In genomic region chr7:101895695-101896094, GRCm38 (mm10) we compare ENCODE assay signal across 8 mouse cellular contexts. TPM values are rescaled to one million over a fixed set of nuclear protein-coding genes. Genes with fewer than 3 reads are reported as not detected.
DNase-seq lines count a peak whose midpoint lies in the region; ATAC-seq and TF ChIP-seq lines count a peak whose summit lies in the region.

No protein-coding gene starts in this region.

- H3K4me1 ChIP-seq in heart, embryonic 10.5 days: 0 out of 2 replicates have a peak, but pooled peaks cover 4% of the 10 kb centered on the region
- peaks cover 8 to 37% of the 10 kb centered on the region in 2 experiments for H3K4me1 ChIP-seq in CH12.LX (ENCODE audit: control insufficient read depth in 1 of 2, insufficient read depth in 2 of 2)
- H3K4me1 ChIP-seq in forebrain, embryonic 13.5 days: peaks cover 11% of the 10 kb centered on the region
- peaks cover 20% of the 10 kb centered on the region for H3K4me1 ChIP-seq in liver, embryonic 13.5 days (replicated peaks)

- dilution Hi-C loops in CH12.LX (cut with MboI; ENCODE audit: extremely low pct_ligation_motif_present, extremely low pct_unique_long_range_greater_than_20kb, low sequenced_read_pairs): no loop called here

- DNase-seq in heart, embryonic 10.5 days (ENCODE audit: low spot score): no peak
- DNase-seq in heart, postnatal 10 days: no peak
- DNase-seq in CH12.LX (ENCODE audit: extremely low read depth): no peak
- DNase-seq in liver, embryonic 13.5 days: no peak
- DNase-seq in right cerebral cortex, postnatal 4 days: no peak
- DNase-seq in embryo, embryonic 9.5 days (ENCODE audit: extremely low spot score): no peak
- DNase-seq in left cerebral cortex, adult 8-10 months (ENCODE audit: low spot score in 2 of 2): no peak

- no peaks in the 10 kb centered on the region for H3K9me3 ChIP-seq in heart, embryonic 10.5 days
- no peaks in the 10 kb centered on the region for H3K9me3 ChIP-seq in CH12.LX (replicated peaks; ENCODE audit: low read length)
- H3K9me3 ChIP-seq in forebrain, embryonic 13.5 days (replicated peaks): no peaks in the 10 kb centered on the region
- no peaks in the 10 kb centered on the region for H3K9me3 ChIP-seq in liver, embryonic 13.5 days (replicated peaks)

- TF ChIP-seq POLR2A in CH12.LX (IDR thresholded peaks at IDR 0.05; ENCODE audit: low read depth, low read length): no peak

- H3K9ac ChIP-seq in CH12.LX (ENCODE audit: insufficient read depth, low read depth): peak overlapping the region; percentile 68; the same call in 1 of the 2 replicates
- peak overlapping the region; percentile 58 for H3K9ac ChIP-seq in forebrain, embryonic 13.5 days
- peak overlapping the region; percentile 66 for H3K9ac ChIP-seq in liver, embryonic 13.5 days

- peaks cover 13% of the 10 kb centered on the region for H3K36me3 ChIP-seq in heart, embryonic 10.5 days
- H3K36me3 ChIP-seq in CH12.LX (replicated peaks in 1 of 2; ENCODE audit: control insufficient read depth in 1 of 2, insufficient read depth in 1 of 2, low read length in 1 of 2): peaks cover 6 to 26% of the 10 kb centered on the region in 2 experiments
- H3K36me3 ChIP-seq in forebrain, embryonic 13.5 days (ENCODE audit: poor library complexity, severe bottlenecking): peaks cover 19% of the 10 kb centered on the region
- H3K36me3 ChIP-seq in liver, embryonic 13.5 days: peaks cover 22% of the 10 kb centered on the region

- peak overlapping the region; percentile 66 for H3K4me3 ChIP-seq in heart, embryonic 10.5 days
- H3K4me3 ChIP-seq in CH12.LX (replicated peaks in 1 of 3; ENCODE audit: low read depth in 2 of 3, low read length in 2 of 3, poor library complexity in 1 of 3): peak overlapping the region; percentile 59 to 84 (median 62)
- H3K4me3 ChIP-seq in forebrain, embryonic 13.5 days: peak overlapping the region; percentile 47
- peak overlapping the region; percentile 67 for H3K4me3 ChIP-seq in liver, embryonic 13.5 days (replicated peaks)

- peak overlapping the region; percentile 90 for H3K27ac ChIP-seq in heart, embryonic 10.5 days
- no peak overlapping the region for H3K27ac ChIP-seq in CH12.LX (ENCODE audit: insufficient read depth, low read depth)
- peak overlapping the region; percentile 85 for H3K27ac ChIP-seq in forebrain, embryonic 13.5 days
- H3K27ac ChIP-seq in liver, embryonic 13.5 days: peak overlapping the region; percentile 61

- H3K4me2 ChIP-seq in CH12.LX (ENCODE audit: insufficient read depth, low read depth, poor library complexity, severe bottlenecking): peak overlapping the region; percentile 16; the same call in 1 of the 2 replicates
- peak overlapping the region; percentile 58 for H3K4me2 ChIP-seq in forebrain, embryonic 13.5 days
- H3K4me2 ChIP-seq in liver, embryonic 13.5 days: peak overlapping the region; percentile 83

- TF ChIP-seq RAD21 in CH12.LX (IDR thresholded peaks at IDR 0.05; ENCODE audit: low read depth, low read length): no peak

- no peak for TF ChIP-seq EP300 in CH12.LX (IDR thresholded peaks at IDR 0.05; ENCODE audit: low read length)

- no peaks in the 10 kb centered on the region for H3K79me2 ChIP-seq in CH12.LX (replicated peaks; ENCODE audit: control insufficient read depth, extremely low read depth, insufficient read depth, poor library complexity, severe bottlenecking)

- in situ Hi-C loops in CH12.LX (cut with MboI; ENCODE audit: low pct_ligation_motif_present, low pct_unique_long_range_greater_than_20kb, low sequenced_read_pairs): no loop called here

- no peak for TF ChIP-seq CTCF in CH12.LX (conservative IDR thresholded peaks at IDR 0.05 in 1 of 2, IDR thresholded peaks at IDR 0.05 in 1 of 2; ENCODE audit: low read depth in 2 of 2, low read length in 2 of 2)

- 38% methylated on average over 9 of the region's 9 CpGs for WGBS in heart, embryonic 10.5 days
- 33% methylated on average over 9 of the region's 9 CpGs for WGBS in forebrain, embryonic 13.5 days
- WGBS in liver, embryonic 13.5 days (ENCODE audit: insufficient replicate concordance): 39% methylated on average over 9 of the region's 9 CpGs

- intact Hi-C loops in heart, postnatal 10 days (cut with DNase I): loop anchor here (2.0 to 5.0 kb wide), 2 partner anchors 57 to 218 kb away; partner anchors contain the start of gene Inppl1

- H3K27me3 ChIP-seq in heart, embryonic 10.5 days (ENCODE audit: insufficient read depth, poor library complexity, severe bottlenecking): no peaks in the 10 kb centered on the region
- H3K27me3 ChIP-seq in CH12.LX (replicated peaks): no peaks in the 10 kb centered on the region
- peaks cover 4% of the 10 kb centered on the region; the same call in 1 of the 2 replicates for H3K27me3 ChIP-seq in forebrain, embryonic 13.5 days
- no peaks in the 10 kb centered on the region for H3K27me3 ChIP-seq in liver, embryonic 13.5 days

- no peak; the same call in 1 of the 2 replicates for ATAC-seq in forebrain, embryonic 13.5 days
- 0 out of 2 replicates have a peak, but pooled peaks have one; percentile 0 for ATAC-seq in liver, embryonic 13.5 days (ENCODE audit: low read depth)

TF ChIP-seq in CH12.LX, 34 proteins besides CTCF, POLR2A, EP300 and RAD21:
- no peak for TF ChIP-seq CHD2 (IDR thresholded peaks at IDR 0.05; ENCODE audit: low read length)
- TF ChIP-seq CHD1 (IDR thresholded peaks at IDR 0.05; ENCODE audit: low read depth, low read length): no peak
- TF ChIP-seq NELFE (IDR thresholded peaks at IDR 0.05; ENCODE audit: low read depth, low read length): no peak
- TF ChIP-seq UBTF (IDR thresholded peaks at IDR 0.05; ENCODE audit: low read depth, low read length): no peak
- TF ChIP-seq MAZ (IDR thresholded peaks at IDR 0.05; ENCODE audit: low read depth, low read length): no peak
- no peak for TF ChIP-seq PAX5 (IDR thresholded peaks at IDR 0.05; ENCODE audit: low read length)

RNA-seq across cellular contexts. Expression of gene Lamtor1, which starts 10.0 kb away (rescaled TPM):
- polyA plus RNA-seq in heart, embryonic 10.5 days (2016; fragmentation: Nextera tagmentation; extraction: Ambion mirVana): 169 and 176 TPM in 2 replicates
- 100 to 1,000 TPM in 1 of 2 experiments, 10 to 100 TPM in 1; 99.8 to 107 TPM for total RNA-seq in heart, postnatal 10 days (2021)
- total RNA-seq in CH12.LX (2012; rRNA removed) (68.6 and 77.9 TPM in 2 replicates), CH12.LX (2014; rRNA removed) (80.7 and 86.2 TPM in 2 replicates)
- 107 and 124 TPM in 2 replicates for polyA plus RNA-seq in CH12.LX (2012; ENCODE audit: insufficient read length, low read depth)
- 152 and 158 TPM in 2 replicates for polyA plus RNA-seq in forebrain, embryonic 13.5 days (2015; fragmentation: Nextera tagmentation; extraction: Ambion mirVana)
- polyA plus RNA-seq in liver, embryonic 13.5 days (2015; fragmentation: Nextera tagmentation; extraction: Ambion mirVana): 75.2 and 76.5 TPM in 2 replicates
- 10 to 100 TPM; 83.0 to 96.2 (median 90.5) TPM for total RNA-seq in left cerebral cortex, adult 8-10 months (2022)

RNA-seq across cellular contexts. Expression of gene Tomt, which starts 10.5 kb away (rescaled TPM):
- polyA plus RNA-seq in heart, embryonic 10.5 days (2016; fragmentation: Nextera tagmentation; extraction: Ambion mirVana): 0.41 and 0.63 TPM in 2 replicates
- not detected for total RNA-seq in heart, postnatal 10 days (2021)
- total RNA-seq in CH12.LX (2012; rRNA removed) (1.1 and 1.4 TPM in 2 replicates), CH12.LX (2014; rRNA removed) (0.07 and 0.22 TPM in 2 replicates)
- 1.3 TPM in 2 replicates for polyA plus RNA-seq in CH12.LX (2012; ENCODE audit: insufficient read length, low read depth)
- polyA plus RNA-seq in forebrain, embryonic 13.5 days (2015; fragmentation: Nextera tagmentation; extraction: Ambion mirVana): 0.57 and 0.59 TPM in 2 replicates
- polyA plus RNA-seq in liver, embryonic 13.5 days (2015; fragmentation: Nextera tagmentation; extraction: Ambion mirVana): 0.15 and 0.21 TPM in 2 replicates
- total RNA-seq in left cerebral cortex, adult 8-10 months (2022): under 1 TPM in 2 of 4 experiments, not detected in 2; 0.13 to 0.32 TPM

RNA-seq across cellular contexts. Expression of gene Folr1, which starts 25.1 kb away (rescaled TPM):
- 2.1 and 2.7 TPM in 2 replicates for polyA plus RNA-seq in heart, embryonic 10.5 days (2016; fragmentation: Nextera tagmentation; extraction: Ambion mirVana)
- total RNA-seq in heart, postnatal 10 days (2021): 1 to 10 TPM in 1 of 2 experiments, under 1 TPM in 1; 0.72 to 1.2 TPM
- total RNA-seq in CH12.LX (2012; rRNA removed) (0.25 and 0.34 TPM in 2 replicates), CH12.LX (2014; rRNA removed) (not detected in 2 replicates)
- polyA plus RNA-seq in CH12.LX (2012; ENCODE audit: insufficient read length, low read depth): not detected in 2 replicates
- 8.6 and 20.1 TPM in 2 replicates for polyA plus RNA-seq in forebrain, embryonic 13.5 days (2015; fragmentation: Nextera tagmentation; extraction: Ambion mirVana)
- polyA plus RNA-seq in liver, embryonic 13.5 days (2015; fragmentation: Nextera tagmentation; extraction: Ambion mirVana): 0.38 and 0.41 TPM in 2 replicates
- total RNA-seq in left cerebral cortex, adult 8-10 months (2022): 1 to 10 TPM in 2 of 4 experiments, under 1 TPM in 2; 0.46 to 9.8 (median 1.2) TPM

RNA-seq across cellular contexts. Expression of gene Anapc15, which starts 32.2 kb away (rescaled TPM):
- polyA plus RNA-seq in heart, embryonic 10.5 days (2016; fragmentation: Nextera tagmentation; extraction: Ambion mirVana): 83.0 and 94.3 TPM in 2 replicates
- 10 to 100 TPM; 21.5 to 28.7 TPM for total RNA-seq in heart, postnatal 10 days (2021)
- total RNA-seq in CH12.LX (2012; rRNA removed) (69.1 and 88.8 TPM in 2 replicates), CH12.LX (2014; rRNA removed) (90.6 and 98.5 TPM in 2 replicates)
- 97.1 and 107 TPM in 2 replicates for polyA plus RNA-seq in CH12.LX (2012; ENCODE audit: insufficient read length, low read depth)
- 95.4 and 106 TPM in 2 replicates for polyA plus RNA-seq in forebrain, embryonic 13.5 days (2015; fragmentation: Nextera tagmentation; extraction: Ambion mirVana)
- polyA plus RNA-seq in liver, embryonic 13.5 days (2015; fragmentation: Nextera tagmentation; extraction: Ambion mirVana): 66.2 and 71.8 TPM in 2 replicates
- 10 to 100 TPM; 30.0 to 45.4 (median 32.9) TPM for total RNA-seq in left cerebral cortex, adult 8-10 months (2022)

RNA-seq across cellular contexts. Expression of gene Lrrc51, which starts 38.0 kb away (rescaled TPM):
- polyA plus RNA-seq in heart, embryonic 10.5 days (2016; fragmentation: Nextera tagmentation; extraction: Ambion mirVana): 7.6 and 9.4 TPM in 2 replicates
- total RNA-seq in heart, postnatal 10 days (2021): 1 to 10 TPM; 2.4 to 2.9 TPM
- 3.9 and 5.6 TPM in 2 replicates for total RNA-seq in CH12.LX (2012; rRNA removed)
- total RNA-seq in CH12.LX (2014; rRNA removed): 5.2 and 6.6 TPM in 2 replicates
- polyA plus RNA-seq in CH12.LX (2012; ENCODE audit: insufficient read length, low read depth): 3.2 and 4.9 TPM in 2 replicates
- 8.0 and 11.7 TPM in 2 replicates for polyA plus RNA-seq in forebrain, embryonic 13.5 days (2015; fragmentation: Nextera tagmentation; extraction: Ambion mirVana)
- 2.1 TPM in 2 replicates for polyA plus RNA-seq in liver, embryonic 13.5 days (2015; fragmentation: Nextera tagmentation; extraction: Ambion mirVana)
- total RNA-seq in left cerebral cortex, adult 8-10 months (2022): 1 to 10 TPM; 3.7 to 8.1 (median 5.8) TPM

Comparison
In these comparisons a context has a peak if more than half of its experiments do, and no peak if none do; other contexts are left out.
1. H3K4me2 ChIP-seq: peak in every context shown above with its lines; median percentile 83 in liver, embryonic 13.5 days; 58 in forebrain, embryonic 13.5 days; 16 in CH12.LX.